In genomic region chr4:68954322-68954901, GRCm38 (mm10) we compare ENCODE assay signal across 8 mouse cellular contexts. TPM values are rescaled to one million over a fixed set of nuclear protein-coding genes. Genes with fewer than 3 reads are reported as not detected.
A peak's percentile ranks its signal among the peaks of the same experiment; 100 is the strongest.
DNase-seq lines count a peak whose midpoint lies in the region; ATAC-seq and TF ChIP-seq lines count a peak whose summit lies in the region.

TSS of gene Brinp1 (minus strand) at chr4:68954397.

- 1% methylated on average over 32 of the region's 33 CpGs for WGBS in lung, postnatal 0 days

- TF ChIP-seq CTCF in lung, postnatal 0 days (IDR thresholded peaks at IDR 0.05), result no peak

- peak within 1 kb of the TSS; percentile 53 for H3K4me2 ChIP-seq in lung, postnatal 0 days (replicated peaks; ENCODE audit: low read depth, low read length)

- TF ChIP-seq EP300 in lung, postnatal 0 days (IDR thresholded peaks at IDR 0.05), result no peak

- no peaks in the 10 kb centered on the region for H3K9me3 ChIP-seq in lung, postnatal 0 days (ENCODE audit: low read length)

- no peaks in the 10 kb centered on the region for H3K27me3 ChIP-seq in lung, postnatal 0 days (replicated peaks; ENCODE audit: insufficient read depth, low read length)

- no peaks in the 10 kb centered on the region for H3K4me1 ChIP-seq in lung, postnatal 0 days (ENCODE audit: insufficient read depth, low read depth, low read length)

- H3K9ac ChIP-seq in lung, postnatal 0 days (replicated peaks; ENCODE audit: low read depth), result no peak within 1 kb of the TSS

- ATAC-seq in lung, postnatal 0 days, result peak; percentile 72

- no peak within 1 kb of the TSS for H3K27ac ChIP-seq in lung, postnatal 0 days (ENCODE audit: low read length)

- H3K36me3 ChIP-seq in lung, postnatal 0 days (ENCODE audit: insufficient read depth, low read length), result no peaks in the 10 kb centered on the region

- H3K4me3 ChIP-seq in lung, postnatal 0 days (ENCODE audit: low read depth, low read length), result peak within 1 kb of the TSS; percentile 44

- DNase-seq in ovary, adult 18-20 months (ENCODE audit: low spot score), result peak; percentile 2
- DNase-seq in ovary, postnatal 10 days (ENCODE audit: low spot score), result no peak
- DNase-seq in cerebellum, postnatal 36 days, result peak; percentile 89 to 93
- peak; percentile 89 to 91 for DNase-seq in frontal cortex, postnatal 36 days (ENCODE audit: low spot score in 2 of 2)
- peak; percentile 76 for DNase-seq in left cerebral cortex, adult 11 months (ENCODE audit: low spot score)
- peak; percentile 68 for DNase-seq in lung, postnatal 0 days (ENCODE audit: low spot score)
- DNase-seq in right cerebral cortex, adult 2 months (ENCODE audit: low spot score in 2 of 2), result peak; percentile 86 to 92
- no peak for DNase-seq in spleen, postnatal 10 days (ENCODE audit: low spot score in 2 of 2)

RNA-seq across cellular contexts. Expression of gene Brinp1, which starts in this region (rescaled TPM):
- polyA plus RNA-seq in lung, postnatal 0 days (2015; fragmentation: Nextera tagmentation; extraction: Ambion mirVana), result 13.6 and 16.4 TPM in 2 replicates

Comparison
In these comparisons a context has a peak if more than half of its experiments do, and no peak if none do; other contexts are left out.
1. DNase-seq: peak in ovary, adult 18-20 months (single experiment), cerebellum, postnatal 36 days (2 of 2), frontal cortex, postnatal 36 days (2 of 2), left cerebral cortex, adult 11 months (single experiment), lung, postnatal 0 days (single experiment) and right cerebral cortex, adult 2 months (2 of 2); none in ovary, postnatal 10 days (single experiment) and spleen, postnatal 10 days (0 of 2).